ENCODE assay signal across 8 mouse cellular contexts in the genomic region with DNA sequence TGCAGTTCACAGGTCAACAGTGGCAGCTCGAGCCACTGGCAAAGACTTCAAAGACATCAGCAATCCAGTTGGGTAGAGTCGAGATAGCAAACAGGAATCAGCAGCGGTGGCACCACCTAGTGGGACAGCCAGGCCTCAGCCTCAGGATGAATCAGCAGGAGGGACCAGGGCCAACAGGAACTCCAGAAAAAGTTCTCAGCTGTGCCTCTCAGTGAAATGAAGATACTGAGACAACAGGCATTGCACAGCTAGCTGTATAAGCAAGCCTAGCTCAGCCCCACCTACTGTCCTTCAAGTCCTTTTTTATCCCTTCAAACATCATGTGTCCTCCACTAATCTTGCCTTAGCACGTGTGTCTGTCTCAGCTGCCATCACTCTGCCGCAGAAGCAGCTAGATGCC. TPM values are rescaled to one million over a fixed set of nuclear protein-coding genes. Genes with fewer than 3 reads are reported as not detected.
DNase-seq lines count a peak whose midpoint lies in the region; ATAC-seq and TF ChIP-seq lines count a peak whose summit lies in the region.

No protein-coding gene starts in this region.

- peak; percentile 45 for TF ChIP-seq RAD21 in CH12.LX (IDR thresholded peaks at IDR 0.05; ENCODE audit: low read depth, low read length)

- H3K27ac ChIP-seq in intestine, postnatal 0 days (ENCODE audit: low read depth, low read length): no peak overlapping the region
- H3K27ac ChIP-seq in intestine, embryonic 16.5 days (ENCODE audit: low read length): no peak overlapping the region
- H3K27ac ChIP-seq in CH12.LX (ENCODE audit: insufficient read depth, low read depth): no peak overlapping the region
- H3K27ac ChIP-seq in liver, embryonic 15.5 days (replicated peaks): no peak overlapping the region
- no peak overlapping the region for H3K27ac ChIP-seq in forebrain, embryonic 10.5 days
- no peak overlapping the region for H3K27ac ChIP-seq in hindbrain, embryonic 13.5 days

- H3K27me3 ChIP-seq in intestine, postnatal 0 days (replicated peaks; ENCODE audit: control insufficient read depth, insufficient read depth, low read length): no peaks in the 10 kb centered on the region
- H3K27me3 ChIP-seq in intestine, embryonic 16.5 days (replicated peaks; ENCODE audit: control insufficient read depth, insufficient read depth, low read length): no peaks in the 10 kb centered on the region
- no peaks in the 10 kb centered on the region for H3K27me3 ChIP-seq in CH12.LX (replicated peaks)
- no peaks in the 10 kb centered on the region for H3K27me3 ChIP-seq in liver, embryonic 15.5 days
- H3K27me3 ChIP-seq in forebrain, embryonic 10.5 days (ENCODE audit: poor library complexity, severe bottlenecking): no peaks in the 10 kb centered on the region
- H3K27me3 ChIP-seq in hindbrain, embryonic 13.5 days: no peaks in the 10 kb centered on the region

- peaks cover 69% of the 10 kb centered on the region for H3K36me3 ChIP-seq in intestine, postnatal 0 days (ENCODE audit: control insufficient read depth, insufficient read depth)
- peaks cover 8% of the 10 kb centered on the region; the same call in 1 of the 2 replicates for H3K36me3 ChIP-seq in intestine, embryonic 16.5 days (ENCODE audit: control insufficient read depth, insufficient read depth, low read length)
- H3K36me3 ChIP-seq in CH12.LX (replicated peaks in 1 of 2; ENCODE audit: control insufficient read depth in 1 of 2, insufficient read depth in 1 of 2, low read length in 1 of 2): peaks cover 45 to 84% of the 10 kb centered on the region in 2 experiments
- H3K36me3 ChIP-seq in liver, embryonic 15.5 days (replicated peaks): peaks cover 40% of the 10 kb centered on the region
- peaks cover 100% of the 10 kb centered on the region for H3K36me3 ChIP-seq in forebrain, embryonic 10.5 days (replicated peaks)
- H3K36me3 ChIP-seq in hindbrain, embryonic 13.5 days: peaks cover 94% of the 10 kb centered on the region

- no peak overlapping the region for H3K9ac ChIP-seq in intestine, postnatal 0 days (ENCODE audit: low read depth, low read length)
- no peak overlapping the region for H3K9ac ChIP-seq in intestine, embryonic 16.5 days (ENCODE audit: low read depth, low read length)
- H3K9ac ChIP-seq in CH12.LX (ENCODE audit: insufficient read depth, low read depth): no peak overlapping the region
- H3K9ac ChIP-seq in liver, embryonic 15.5 days: no peak overlapping the region
- H3K9ac ChIP-seq in hindbrain, embryonic 13.5 days: no peak overlapping the region

- WGBS in intestine, postnatal 0 days: 57% methylated on average over 5 of the region's 5 CpGs
- WGBS in intestine, embryonic 16.5 days: 59% methylated on average over 5 of the region's 5 CpGs
- 43% methylated on average over 5 of the region's 5 CpGs for WGBS in liver, embryonic 15.5 days (ENCODE audit: insufficient replicate concordance)
- 77% methylated on average over 5 of the region's 5 CpGs for WGBS in forebrain, embryonic 10.5 days
- WGBS in hindbrain, embryonic 13.5 days: 74% methylated on average over 5 of the region's 5 CpGs

- no peaks in the 10 kb centered on the region for H3K9me3 ChIP-seq in intestine, postnatal 0 days (ENCODE audit: control insufficient read depth)
- no peaks in the 10 kb centered on the region for H3K9me3 ChIP-seq in intestine, embryonic 16.5 days (ENCODE audit: control insufficient read depth, low read length)
- no peaks in the 10 kb centered on the region for H3K9me3 ChIP-seq in CH12.LX (replicated peaks; ENCODE audit: low read length)
- no peaks in the 10 kb centered on the region for H3K9me3 ChIP-seq in liver, embryonic 15.5 days (replicated peaks)
- H3K9me3 ChIP-seq in forebrain, embryonic 10.5 days: no peaks in the 10 kb centered on the region
- H3K9me3 ChIP-seq in hindbrain, embryonic 13.5 days: no peaks in the 10 kb centered on the region

- TF ChIP-seq EP300 in CH12.LX (IDR thresholded peaks at IDR 0.05; ENCODE audit: low read length): no peak

- in situ Hi-C loops in CH12.LX (cut with MboI; ENCODE audit: low pct_ligation_motif_present, low pct_unique_long_range_greater_than_20kb, low sequenced_read_pairs): loop anchor here (25.0 kb wide), 1 partner anchor 330 kb away; no protein-coding TSS in a partner anchor

- no peak overlapping the region for H3K4me2 ChIP-seq in intestine, postnatal 0 days (replicated peaks; ENCODE audit: low read depth)
- no peak overlapping the region for H3K4me2 ChIP-seq in intestine, embryonic 16.5 days (ENCODE audit: low read depth, low read length)
- H3K4me2 ChIP-seq in CH12.LX (ENCODE audit: insufficient read depth, low read depth, poor library complexity, severe bottlenecking): no peak overlapping the region
- H3K4me2 ChIP-seq in liver, embryonic 15.5 days: no peak overlapping the region
- H3K4me2 ChIP-seq in hindbrain, embryonic 13.5 days: no peak overlapping the region

- no peak for TF ChIP-seq POLR2A in CH12.LX (IDR thresholded peaks at IDR 0.05; ENCODE audit: low read depth, low read length)

- dilution Hi-C loops in CH12.LX (cut with MboI; ENCODE audit: extremely low pct_ligation_motif_present, extremely low pct_unique_long_range_greater_than_20kb, low sequenced_read_pairs): no loop called here

- DNase-seq in CH12.LX (ENCODE audit: extremely low read depth): peak; percentile 31
- DNase-seq in brain, adult 2 months (ENCODE audit: low read depth, low spot score): peak; percentile 78
- DNase-seq in forebrain, embryonic 10.5 days (ENCODE audit: extremely low spot score, low spot score): no peak

- ATAC-seq in intestine, postnatal 0 days: no peak
- ATAC-seq in intestine, embryonic 16.5 days: no peak
- peak; percentile 58 for ATAC-seq in liver, embryonic 15.5 days (ENCODE audit: insufficient read depth)
- ATAC-seq in hindbrain, embryonic 13.5 days (ENCODE audit: low FRiP score): no peak
- no peak for ATAC-seq in activated CD4-positive, CD25-positive, alpha-beta regulatory T cell, adult 4 months

- H3K4me1 ChIP-seq in intestine, postnatal 0 days (replicated peaks; ENCODE audit: control insufficient read depth, insufficient read depth, low read length): no peaks in the 10 kb centered on the region
- H3K4me1 ChIP-seq in intestine, embryonic 16.5 days (ENCODE audit: control insufficient read depth, insufficient read depth, low read length): no peaks in the 10 kb centered on the region
- H3K4me1 ChIP-seq in CH12.LX (ENCODE audit: control insufficient read depth in 1 of 2, insufficient read depth in 2 of 2): peaks cover 0 to 3% of the 10 kb centered on the region in 2 experiments; a peak in 1 of 4 replicates
- H3K4me1 ChIP-seq in liver, embryonic 15.5 days (replicated peaks): no peaks in the 10 kb centered on the region
- no peaks in the 10 kb centered on the region for H3K4me1 ChIP-seq in forebrain, embryonic 10.5 days
- no peaks in the 10 kb centered on the region for H3K4me1 ChIP-seq in hindbrain, embryonic 13.5 days (replicated peaks)

- TF ChIP-seq CTCF in intestine, postnatal 0 days (IDR thresholded peaks at IDR 0.05; ENCODE audit: low read depth): peak; percentile 70
- peak in 1 of 2 experiments; percentile 50; a peak in 2 of 4 replicates for TF ChIP-seq CTCF in CH12.LX (conservative IDR thresholded peaks at IDR 0.05 in 1 of 2, IDR thresholded peaks at IDR 0.05 in 1 of 2; ENCODE audit: low read depth in 2 of 2, low read length in 2 of 2)

- no peaks in the 10 kb centered on the region for H3K79me2 ChIP-seq in CH12.LX (replicated peaks; ENCODE audit: control insufficient read depth, extremely low read depth, insufficient read depth, poor library complexity, severe bottlenecking)

- no peak overlapping the region for H3K4me3 ChIP-seq in intestine, postnatal 0 days (ENCODE audit: low read depth, low read length)
- H3K4me3 ChIP-seq in intestine, embryonic 16.5 days (ENCODE audit: low read length): no peak overlapping the region
- no peak overlapping the region for H3K4me3 ChIP-seq in CH12.LX (replicated peaks in 1 of 3; ENCODE audit: low read depth in 2 of 3, low read length in 2 of 3, poor library complexity in 1 of 3)
- H3K4me3 ChIP-seq in liver, embryonic 15.5 days (replicated peaks): no peak overlapping the region
- H3K4me3 ChIP-seq in forebrain, embryonic 10.5 days: no peak overlapping the region
- H3K4me3 ChIP-seq in hindbrain, embryonic 13.5 days: no peak overlapping the region

RNA-seq across cellular contexts. Expression of gene Gm6904, which starts 28.0 kb away (rescaled TPM):
- polyA plus RNA-seq in intestine, postnatal 0 days (2015; fragmentation: Nextera tagmentation; extraction: Ambion mirVana): not detected in 2 replicates
- not detected in 2 replicates for polyA plus RNA-seq in intestine, embryonic 16.5 days (2015; fragmentation: Nextera tagmentation; extraction: Ambion mirVana)
- 0.42 and 1.2 TPM in 2 replicates for total RNA-seq in CH12.LX (2012; rRNA removed)
- 0.92 and 1.0 TPM in 2 replicates for total RNA-seq in CH12.LX (2014; rRNA removed)
- polyA plus RNA-seq in CH12.LX (2012; ENCODE audit: insufficient read length, low read depth): 0.49 and 1.1 TPM in 2 replicates
- polyA plus RNA-seq in liver, embryonic 15.5 days (2015; fragmentation: Nextera tagmentation; extraction: Ambion mirVana): not detected in 2 replicates
- polyA plus RNA-seq in forebrain, embryonic 10.5 days (2016; fragmentation: Nextera tagmentation; extraction: Ambion mirVana): not detected in 2 replicates
- not detected in 2 replicates for polyA plus RNA-seq in hindbrain, embryonic 13.5 days (2015; fragmentation: Nextera tagmentation; extraction: Ambion mirVana)
- 10 to 100 TPM; 12.3 to 17.2 TPM for polyA plus RNA-seq in activated CD4-positive, CD25-positive, alpha-beta regulatory T cell, adult 4 months (2017; shearing (Covaris generic))

RNA-seq across cellular contexts. Expression of gene Rcbtb1, which starts 31.0 kb away (rescaled TPM):
- 29.1 and 36.1 TPM in 2 replicates for polyA plus RNA-seq in intestine, postnatal 0 days (2015; fragmentation: Nextera tagmentation; extraction: Ambion mirVana)
- polyA plus RNA-seq in intestine, embryonic 16.5 days (2015; fragmentation: Nextera tagmentation; extraction: Ambion mirVana): 46.4 and 51.0 TPM in 2 replicates
- total RNA-seq in CH12.LX (2012; rRNA removed) (24.5 and 26.0 TPM in 2 replicates), CH12.LX (2014; rRNA removed) (31.7 and 33.1 TPM in 2 replicates)
- 34.9 and 41.7 TPM in 2 replicates for polyA plus RNA-seq in CH12.LX (2012; ENCODE audit: insufficient read length, low read depth)
- polyA plus RNA-seq in liver, embryonic 15.5 days (2015; fragmentation: Nextera tagmentation; extraction: Ambion mirVana): 18.5 and 23.0 TPM in 2 replicates
- 121 and 127 TPM in 2 replicates for polyA plus RNA-seq in forebrain, embryonic 10.5 days (2016; fragmentation: Nextera tagmentation; extraction: Ambion mirVana)
- polyA plus RNA-seq in hindbrain, embryonic 13.5 days (2015; fragmentation: Nextera tagmentation; extraction: Ambion mirVana): 64.4 and 65.6 TPM in 2 replicates
- 10 to 100 TPM; 25.2 to 35.3 TPM for polyA plus RNA-seq in activated CD4-positive, CD25-positive, alpha-beta regulatory T cell, adult 4 months (2017; shearing (Covaris generic))

RNA-seq across cellular contexts. Expression of gene Gm5142, which starts 53.5 kb away (rescaled TPM):
- polyA plus RNA-seq in intestine, postnatal 0 days (2015; fragmentation: Nextera tagmentation; extraction: Ambion mirVana): not detected in 2 replicates
- polyA plus RNA-seq in intestine, embryonic 16.5 days (2015; fragmentation: Nextera tagmentation; extraction: Ambion mirVana): not detected in 2 replicates
- total RNA-seq in CH12.LX (2012; rRNA removed): not detected in 2 replicates
- not detected in 2 replicates for total RNA-seq in CH12.LX (2014; rRNA removed)
- polyA plus RNA-seq in CH12.LX (2012; ENCODE audit: insufficient read length, low read depth): not detected in 2 replicates
- polyA plus RNA-seq in liver, embryonic 15.5 days (2015; fragmentation: Nextera tagmentation; extraction: Ambion mirVana): not detected in 2 replicates
- not detected in 2 replicates for polyA plus RNA-seq in forebrain, embryonic 10.5 days (2016; fragmentation: Nextera tagmentation; extraction: Ambion mirVana)
- not detected in 2 replicates for polyA plus RNA-seq in hindbrain, embryonic 13.5 days (2015; fragmentation: Nextera tagmentation; extraction: Ambion mirVana)
- not detected for polyA plus RNA-seq in activated CD4-positive, CD25-positive, alpha-beta regulatory T cell, adult 4 months (2017; shearing (Covaris generic))
